Mouse (Mus musculus) intestine, embryonic 14.5 days (tissue): ENCODE results near the gene Sord. TPM values are rescaled to one million over a fixed set of nuclear protein-coding genes. Genes with fewer than 3 reads are reported as not detected.

Experiments
- ATAC-seq: fragments of 200-750 bp; cut with Nextera tagmentation; replicated peaks from 2 replicates; pipeline ENCODE4 v1.8.0; 2017; ENCODE audit warnings: low read depth, moderate number of reproducible peaks, moderate TSS enrichment, moderate library complexity; ENCODE audit not compliant: low FRiP score, low TSS enrichment
- DNase-seq: peaks from one replicate; pipeline ENCODE4 v3.0.0-alpha.2; 2018; ENCODE audit warnings: low spot score
- H3K27ac ChIP-seq: fragments of 300-500 bp; sonication (generic); 2 replicates; pipeline ENCODE4 v1.5.1; 2014; ENCODE audit warnings: low read depth, mild to moderate bottlenecking, control low read depth
- H3K27me3 ChIP-seq: fragments of 300-500 bp; sonication (generic); replicated peaks from 2 replicates; pipeline ENCODE4 v1.6.1; 2014; ENCODE audit warnings: low read length, control low read depth; ENCODE audit not compliant: control insufficient read depth, insufficient read depth
- H3K36me3 ChIP-seq: fragments of 300-500 bp; sonication (generic); 2 replicates; pipeline ENCODE4 v1.6.1; 2014; ENCODE audit warnings: low read length, control low read depth; ENCODE audit not compliant: control insufficient read depth, insufficient read depth
- H3K4me1 ChIP-seq: fragments of 300-500 bp; sonication (generic); replicated peaks from 2 replicates; pipeline ENCODE4 v1.6.1; 2014; ENCODE audit warnings: low read length, control low read depth, mixed read lengths; ENCODE audit not compliant: control insufficient read depth, insufficient read depth
- H3K4me2 ChIP-seq: fragments of 300-500 bp; sonication (generic); 2 replicates; pipeline ENCODE4 v1.6.1; 2014; ENCODE audit warnings: low read length
- H3K4me3 ChIP-seq: fragments of 300-500 bp; sonication (generic); 2 replicates; pipeline ENCODE4 v1.5.1; 2014; ENCODE audit warnings: low read depth, low read length, control low read depth, mixed read lengths
- H3K9ac ChIP-seq: fragments of 300-500 bp; sonication (generic); 2 replicates; pipeline ENCODE4 v1.6.1; 2014; ENCODE audit warnings: mild to moderate bottlenecking, low read length
- H3K9me3 ChIP-seq: fragments of 300-500 bp; sonication (generic); 2 replicates; pipeline ENCODE4 v1.6.1; 2016; ENCODE audit warnings: low read length, control low read depth; ENCODE audit not compliant: control insufficient read depth
- WGBS: fragments of 180-500 bp; shearing (Covaris S2); extraction: QIAGEN DNeasy Blood & Tissue Kit; methylation state at CpG from one replicate; pipeline ENCODE4 v1.1.7; 2014; 5-methylcytosine and 5-hydroxymethylcytosine counted together
- polyA plus RNA-seq: library from polyadenylated mRNA; unstranded; fragments of >200 nt; fragmentation: Nextera tagmentation; extraction: Ambion mirVana; gene quantifications from 2 replicates; pipeline ENCODE4 v1.2.1, GENCODE M21; 2014

The Sord gene
- polyA plus RNA-seq, 1 experiment from 2014 or later = 53.7 TPM

DNA sequence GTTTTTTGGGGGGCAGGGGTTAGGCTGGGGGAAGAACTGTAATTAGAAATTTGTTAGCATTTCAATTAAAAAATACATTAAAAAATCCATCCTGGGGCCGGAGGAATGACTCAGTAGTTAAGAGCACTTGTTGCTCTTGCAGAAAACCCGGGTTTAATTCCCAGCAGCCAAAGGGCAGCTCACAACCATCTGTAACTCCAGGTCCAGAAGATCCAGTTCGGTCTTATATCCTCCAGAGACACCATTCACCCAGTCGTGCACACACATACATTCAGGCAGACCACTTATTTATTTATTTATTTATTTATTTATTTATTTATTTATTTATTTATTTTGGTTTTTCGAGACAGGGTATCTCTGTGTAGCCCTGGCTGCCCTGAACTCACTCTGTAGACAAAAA, 1.2 kb upstream of the Sord start:
- no peak overlapping the region for H3K9ac ChIP-seq
- H3K4me3 ChIP-seq = no peak overlapping the region
- no peak overlapping the region for H3K27ac ChIP-seq
- no peak for ATAC-seq
- no peaks in the 10 kb centered on the region for H3K9me3 ChIP-seq
- no peak overlapping the region for H3K4me2 ChIP-seq
- DNase-seq = no peak
- no peaks in the 10 kb centered on the region for H3K27me3 ChIP-seq
- 60% methylated on average over 5 of the region's 5 CpGs for WGBS
- H3K4me1 ChIP-seq = peaks cover 4% of the 10 kb centered on the region; the same call in 1 of the 2 replicates
- H3K36me3 ChIP-seq = no peaks in the 10 kb centered on the region

DNA sequence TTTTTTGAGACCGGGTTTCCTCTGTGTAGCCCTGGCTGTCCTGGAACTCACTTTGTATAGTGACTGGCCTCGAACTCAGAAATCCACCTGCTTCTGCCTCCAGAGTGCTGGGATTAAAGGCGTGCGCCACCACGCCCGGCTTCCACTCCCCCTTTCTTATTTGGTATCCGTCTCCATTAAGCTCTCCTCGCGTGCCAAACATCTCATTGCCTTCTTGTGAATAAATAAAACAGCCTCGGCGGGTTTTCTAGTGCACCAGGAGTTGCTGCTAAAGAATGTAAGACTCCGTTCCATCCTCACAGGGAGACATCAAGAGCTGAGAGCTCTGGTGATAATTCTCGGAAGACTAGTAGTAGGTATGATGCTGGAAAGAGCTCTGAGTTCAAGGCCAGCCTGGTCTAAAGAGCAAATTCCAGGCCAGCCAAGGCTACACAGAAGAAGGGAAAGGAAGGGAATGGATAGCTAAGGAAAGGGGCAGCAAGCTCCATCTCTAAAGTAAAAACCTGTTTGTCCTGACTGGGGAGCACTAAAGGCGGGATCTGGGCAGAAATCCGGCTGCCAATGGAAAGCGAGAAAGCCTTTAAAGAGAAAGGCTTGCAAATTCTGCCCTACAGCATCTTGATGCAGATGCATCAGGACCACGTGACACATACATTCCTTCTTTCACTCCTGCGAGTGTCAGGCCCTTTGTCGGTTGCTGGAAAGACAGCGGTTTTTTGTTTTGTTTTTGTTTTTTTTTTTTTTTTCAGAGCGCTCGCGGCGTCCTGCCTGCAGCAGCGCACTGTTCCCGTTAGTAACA, 591 bp upstream of the Sord start:
- DNase-seq = no peak
- peak overlapping the region; percentile 59 for H3K4me2 ChIP-seq
- H3K9me3 ChIP-seq = no peaks in the 10 kb centered on the region
- peak overlapping the region; percentile 54 for H3K27ac ChIP-seq
- peaks cover 4% of the 10 kb centered on the region; the same call in 1 of the 2 replicates for H3K4me1 ChIP-seq
- 7% methylated on average over 26 of the region's 26 CpGs for WGBS
- H3K36me3 ChIP-seq = no peaks in the 10 kb centered on the region
- peak overlapping the region; percentile 60 for H3K4me3 ChIP-seq
- no peaks in the 10 kb centered on the region for H3K27me3 ChIP-seq
- H3K9ac ChIP-seq = peak overlapping the region; percentile 50
- ATAC-seq = peak; percentile 30

DNA sequence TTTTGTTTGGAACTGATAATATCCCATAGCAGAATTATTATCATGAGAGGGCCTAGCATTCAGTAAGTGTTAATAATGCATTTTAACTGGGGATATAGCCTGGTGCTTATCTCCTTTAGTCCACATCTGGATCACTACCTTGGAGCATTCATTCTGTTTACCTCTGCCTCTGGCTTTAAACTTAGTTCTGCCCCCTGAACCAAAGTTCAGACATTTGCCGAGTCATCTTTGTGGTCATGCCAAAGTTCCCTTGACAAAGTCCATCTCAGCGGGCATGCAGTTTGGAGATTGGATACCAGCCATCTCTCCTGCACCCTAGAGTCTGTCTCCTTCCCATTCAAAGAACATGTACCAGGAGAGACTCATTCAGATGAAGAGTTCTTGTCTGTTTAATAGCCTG, 876 bp downstream of the Sord start:
- Histone ChIP-seq H3K36me3 (no peaks in the 10 kb centered on the region), H3K4me1 (peaks cover 4% of the 10 kb centered on the region; the same call in 1 of the 2 replicates), H3K4me3 (peak overlapping the region; percentile 60), H3K27ac (no peak overlapping the region), H3K9ac (no peak overlapping the region; the same call in 1 of the 2 replicates), H3K27me3 (no peaks in the 10 kb centered on the region), H3K4me2 (peak overlapping the region; percentile 59), H3K9me3 (no peaks in the 10 kb centered on the region)
- ATAC-seq (no peak), DNase-seq (no peak)
- 89% methylated on average over 2 of the region's 2 CpGs for WGBS

DNA sequence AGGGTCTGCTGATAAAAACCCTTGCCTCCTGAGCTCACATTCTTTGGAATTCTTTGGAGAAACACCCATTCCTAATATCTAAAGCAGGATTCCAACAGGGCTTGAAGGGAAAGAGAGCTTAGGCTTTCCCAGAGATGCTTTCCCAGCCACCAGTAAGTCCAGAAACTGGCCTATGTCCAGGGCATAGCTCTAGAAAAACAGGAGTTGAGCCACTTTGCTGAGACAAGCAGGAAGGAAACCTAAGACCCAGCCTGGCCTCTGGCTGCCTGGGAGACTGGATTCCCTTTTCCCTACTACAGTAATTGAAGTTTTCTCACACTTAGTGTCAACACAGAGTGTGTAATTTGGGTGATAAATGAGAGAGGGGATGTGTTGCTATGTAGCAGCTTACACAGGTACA, 1.8 kb downstream of the Sord start:
- Histone ChIP-seq H3K27me3 (no peaks in the 10 kb centered on the region), H3K36me3 (no peaks in the 10 kb centered on the region), H3K4me1 (peaks cover 4% of the 10 kb centered on the region; the same call in 1 of the 2 replicates), H3K9ac (no peak overlapping the region), H3K27ac (no peak overlapping the region), H3K4me3 (no peak overlapping the region), H3K4me2 (no peak overlapping the region), H3K9me3 (no peaks in the 10 kb centered on the region)
- ATAC-seq (no peak), DNase-seq (no peak)

DNA sequence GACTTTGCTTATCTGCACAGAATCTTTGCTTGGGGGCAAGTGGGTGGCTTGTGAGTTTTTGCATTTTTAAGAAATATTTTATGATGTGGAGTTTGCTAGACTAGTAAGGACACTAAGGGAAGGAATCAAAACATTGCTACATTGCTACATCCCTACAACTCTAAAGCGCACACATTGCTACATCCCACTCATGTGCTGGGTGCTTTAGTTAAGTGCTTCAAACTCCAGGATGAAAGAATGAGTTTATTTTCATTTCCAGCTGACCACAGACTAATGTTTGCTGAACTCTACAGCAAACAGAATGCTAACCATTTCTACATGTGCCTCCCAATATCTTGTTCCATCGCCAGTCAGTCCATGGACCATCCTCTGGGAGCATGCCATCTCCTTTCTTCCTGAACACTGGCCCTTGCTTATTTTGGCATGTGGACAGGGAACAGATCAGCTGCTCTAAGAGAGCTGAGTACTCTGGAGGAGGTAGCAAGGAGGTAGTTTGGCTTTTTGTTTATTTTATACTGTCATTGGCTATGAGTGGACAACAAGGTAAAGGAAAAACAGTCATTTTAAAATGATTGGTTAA, 3.4 kb downstream of the Sord start:
- H3K4me3 ChIP-seq = no peak overlapping the region
- ATAC-seq (no peak), DNase-seq (no peak)
- no peaks in the 10 kb centered on the region for H3K36me3 ChIP-seq
- no peaks in the 10 kb centered on the region for H3K27me3 ChIP-seq
- 90% methylated on average over 2 of the region's 2 CpGs for WGBS
- no peak overlapping the region for H3K9ac ChIP-seq
- no peak overlapping the region for H3K27ac ChIP-seq
- peaks cover 4% of the 10 kb centered on the region; the same call in 1 of the 2 replicates for H3K4me1 ChIP-seq
- H3K9me3 ChIP-seq = no peaks in the 10 kb centered on the region
- no peak overlapping the region for H3K4me2 ChIP-seq

DNA sequence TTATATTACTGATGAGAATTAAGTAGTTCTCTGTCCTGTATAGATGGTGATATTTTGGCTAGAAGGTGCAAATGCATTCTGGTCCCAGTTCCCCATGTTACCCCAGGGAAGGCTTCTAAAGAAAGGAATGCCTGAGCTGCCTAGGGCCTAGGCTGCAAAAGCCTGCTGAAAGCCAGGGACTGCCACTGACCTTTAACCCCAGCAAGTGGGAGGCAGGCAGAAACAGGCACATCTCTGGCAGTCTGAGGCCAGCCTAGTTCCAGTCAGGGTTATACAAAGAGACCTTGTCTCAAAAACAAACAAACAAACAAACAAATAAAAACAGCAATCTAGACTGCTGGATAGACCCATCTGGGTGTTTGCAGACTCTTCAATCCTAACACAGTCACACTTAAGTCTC, 6.2 kb downstream of the Sord start:
- no peak for DNase-seq
- no peak overlapping the region for H3K4me2 ChIP-seq
- H3K27ac ChIP-seq = no peak overlapping the region
- H3K36me3 ChIP-seq = no peaks in the 10 kb centered on the region
- no peaks in the 10 kb centered on the region for H3K9me3 ChIP-seq
- H3K4me1 ChIP-seq = no peaks in the 10 kb centered on the region
- H3K9ac ChIP-seq = no peak overlapping the region
- no peak overlapping the region for H3K4me3 ChIP-seq
- H3K27me3 ChIP-seq = no peaks in the 10 kb centered on the region
- ATAC-seq = no peak

DNA sequence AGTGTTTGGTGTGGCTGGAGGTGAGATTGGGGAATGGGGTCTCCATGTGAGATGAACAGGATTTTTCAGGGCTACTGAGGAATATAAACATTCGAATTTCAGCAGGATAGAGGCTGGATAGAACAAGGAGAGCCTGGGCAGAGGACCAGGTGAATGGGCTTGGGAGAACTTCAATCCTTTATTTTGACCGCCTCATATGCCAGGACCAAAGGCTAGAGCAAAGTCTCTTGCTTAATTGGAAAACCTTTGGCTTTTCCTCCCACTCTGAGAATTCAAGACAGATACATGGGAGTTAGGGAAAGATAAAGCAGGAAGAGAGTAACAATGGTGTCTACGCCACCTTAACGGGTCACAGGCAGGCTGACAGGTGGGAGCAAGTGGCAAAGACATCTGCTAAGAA, 6.7 kb downstream of the Sord start:
- Histone ChIP-seq H3K36me3 (no peaks in the 10 kb centered on the region), H3K27ac (no peak overlapping the region), H3K9me3 (no peaks in the 10 kb centered on the region), H3K27me3 (no peaks in the 10 kb centered on the region), H3K9ac (no peak overlapping the region), H3K4me2 (no peak overlapping the region), H3K4me3 (no peak overlapping the region), H3K4me1 (no peaks in the 10 kb centered on the region)
- ATAC-seq (no peak), DNase-seq (no peak)
- 82% methylated on average over 4 of the region's 4 CpGs for WGBS

DNA sequence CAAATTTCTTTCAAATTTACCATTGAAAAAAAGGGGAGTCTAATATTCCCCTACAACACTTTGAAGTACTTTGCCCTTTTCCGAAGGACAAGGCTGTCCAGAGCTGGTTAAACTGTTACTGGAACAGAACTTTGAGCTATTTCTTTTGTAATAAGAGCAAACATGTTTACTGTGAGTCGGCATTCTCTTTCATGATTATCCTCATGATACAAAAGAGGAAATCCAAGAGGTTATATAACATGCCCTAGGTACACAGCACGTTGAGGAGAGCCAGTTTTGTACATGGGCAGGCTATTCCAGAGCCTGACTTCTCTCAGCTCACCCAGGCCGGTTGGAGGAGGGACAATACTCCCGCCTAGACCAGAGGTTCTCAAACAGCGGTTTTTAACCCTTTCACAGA, 7.4 kb downstream of the Sord start:
- no peak for DNase-seq
- 51% methylated on average over 6 of the region's 6 CpGs for WGBS
- peak; percentile 54 for ATAC-seq
- Histone ChIP-seq H3K9ac (no peak overlapping the region), H3K4me3 (no peak overlapping the region), H3K36me3 (no peaks in the 10 kb centered on the region), H3K9me3 (no peaks in the 10 kb centered on the region), H3K4me1 (no peaks in the 10 kb centered on the region), H3K27ac (no peak overlapping the region), H3K27me3 (no peaks in the 10 kb centered on the region), H3K4me2 (no peak overlapping the region)

DNA sequence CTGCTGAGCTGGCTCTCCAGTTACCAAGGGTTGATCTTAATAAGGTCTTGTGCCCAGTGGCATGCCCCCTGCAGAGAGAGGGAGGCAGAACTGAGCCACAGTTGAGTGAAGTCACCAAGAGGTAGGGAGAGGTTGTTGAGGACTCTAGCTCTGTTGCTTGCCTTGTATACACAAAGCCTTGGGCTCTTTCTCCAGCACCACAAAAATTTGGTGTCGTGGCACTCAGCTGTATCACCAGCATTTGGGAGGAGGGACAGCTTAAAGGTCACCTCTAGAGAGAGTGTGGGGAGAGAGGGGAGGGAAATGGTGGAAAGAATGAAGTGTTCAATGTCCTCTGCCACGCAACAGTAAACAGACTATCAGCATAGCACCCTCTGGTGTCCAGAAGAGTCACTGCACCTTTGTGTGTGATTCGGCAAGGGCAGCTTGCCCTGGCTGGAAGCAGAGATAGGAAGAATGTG, 9.2 kb downstream of the Sord start:
- WGBS = 6% methylated on average over 3 of the region's 3 CpGs

More for the DNA sequence above, 9.2 kb downstream of the Sord start:
- Histone ChIP-seq H3K27ac (no peak overlapping the region), H3K9ac (no peak overlapping the region), H3K27me3 (no peaks in the 10 kb centered on the region), H3K36me3 (no peaks in the 10 kb centered on the region), H3K4me2 (no peak overlapping the region), H3K9me3 (no peaks in the 10 kb centered on the region), H3K4me1 (no peaks in the 10 kb centered on the region), H3K4me3 (no peak overlapping the region)
- peak; percentile 84 for DNase-seq
- peak; percentile 54; the same call in 1 of the 2 replicates for ATAC-seq
